Mouse (Mus musculus): ENCODE data around the gene Cyp2b23. TPM values are rescaled to one million over a fixed set of nuclear protein-coding genes. Genes with fewer than 3 reads are reported as not detected.

Cyp2b23 gene
- polyA plus RNA-seq (2015; fragmentation: Nextera tagmentation; extraction: Ambion mirVana): not detected in 2 replicates

DNA sequence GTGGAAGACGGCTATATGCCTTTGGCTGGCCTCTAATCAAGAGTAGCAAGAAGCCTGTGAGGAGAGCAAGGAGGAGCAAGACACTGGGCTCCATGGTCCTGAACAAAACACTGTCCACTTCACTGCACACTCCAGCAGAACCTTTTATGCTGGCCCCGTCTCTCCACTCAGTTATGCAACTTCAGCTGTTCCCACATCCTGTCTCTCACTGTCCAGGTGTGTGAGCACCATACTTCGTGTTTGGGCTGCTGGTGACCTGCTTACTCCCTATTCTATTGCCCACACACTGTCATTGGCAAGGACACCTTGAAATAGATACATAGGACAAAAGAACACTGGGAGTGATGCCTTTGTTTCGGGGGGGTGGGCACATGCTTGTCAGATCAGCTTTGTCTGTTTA lies at the start of gene Cyp2b23:
TSS of gene Cyp2b23 (minus strand) at position 101 of the 400 bp plus-strand sequence.

GRCm38 (mm10) chr7:26618364-26618763 lies 67.9 kb downstream of the Cyp2b23 start, which contains the start of gene Vmn1r185:
TSS of gene Vmn1r185 (minus strand) at chr7:26618464.

Other genes with a start within 250 kb of the Cyp2b23 start
- gene Nlrp9a, start 151.4 kb downstream of the Cyp2b23 start, polyA plus RNA-seq (2015; fragmentation: Nextera tagmentation; extraction: Ambion mirVana): not detected in 2 replicates
- gene Vmn1r185, start 68.0 kb downstream of the Cyp2b23 start, polyA plus RNA-seq (2015; fragmentation: Nextera tagmentation; extraction: Ambion mirVana): not detected in 2 replicates
- 0.87 TPM in 1 of 2 replicates, not detected in the other for gene Cyp2b19, start 70.7 kb upstream of the Cyp2b23 start, polyA plus RNA-seq (2015; fragmentation: Nextera tagmentation; extraction: Ambion mirVana)
- gene Cyp2g1, start 122.5 kb upstream of the Cyp2b23 start, polyA plus RNA-seq (2015; fragmentation: Nextera tagmentation; extraction: Ambion mirVana): not detected in 2 replicates
- gene Cyp2a5, start 148.9 kb upstream of the Cyp2b23 start, polyA plus RNA-seq (2015; fragmentation: Nextera tagmentation; extraction: Ambion mirVana): not detected in 2 replicates